Mouse (Mus musculus) urinary bladder, postnatal 25 days (tissue): ENCODE measurements around the gene Pin1.

Experiments
- DNase-seq: peaks from one replicate; pipeline ENCODE4 v3.0.0; 2022; ENCODE audit warnings: low spot score

Gene Pin1

DNA sequence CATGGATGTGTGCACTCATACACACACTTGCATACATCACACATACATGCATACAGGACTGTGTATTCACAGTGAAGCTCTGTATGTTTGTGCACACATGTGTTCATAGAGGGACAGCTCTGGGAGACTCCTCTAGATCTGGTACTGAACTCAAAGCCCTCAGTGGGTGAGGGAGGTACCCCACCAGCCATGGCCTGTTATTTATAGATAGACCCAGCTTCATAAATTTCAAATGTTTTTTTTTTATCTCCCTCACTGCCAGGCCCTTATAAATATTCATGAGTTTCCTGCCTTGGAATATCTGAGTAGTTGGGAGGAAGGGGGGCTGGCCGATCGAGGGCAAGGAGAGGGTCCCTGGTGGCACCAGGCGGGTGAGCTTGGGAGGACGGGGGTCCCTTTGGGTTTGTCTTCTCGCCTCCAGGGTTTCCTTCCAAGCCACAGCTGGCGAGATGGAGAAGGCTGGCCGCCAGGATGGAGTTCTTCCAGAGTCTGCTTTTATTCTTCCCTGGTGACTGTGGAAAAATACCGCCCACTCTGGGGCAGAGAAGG lies 52.0 kb downstream of the Pin1 start:
- DNase-seq, result no peak

DNA sequence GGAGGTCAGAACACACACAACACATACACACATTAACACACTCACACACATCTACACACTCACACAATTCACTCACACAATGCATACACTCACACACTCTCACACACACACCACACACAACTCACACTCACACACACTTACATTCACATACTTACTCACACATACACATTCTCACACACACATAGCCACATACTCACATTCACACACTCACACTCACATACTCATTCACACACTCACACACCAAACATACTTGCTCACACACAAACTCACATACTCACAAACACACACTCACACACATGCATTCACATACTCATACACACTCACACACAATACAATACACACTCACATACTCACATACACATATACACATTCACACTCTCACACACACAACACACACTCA lies 53.5 kb downstream of the Pin1 start:
- no peak for DNase-seq

DNA sequence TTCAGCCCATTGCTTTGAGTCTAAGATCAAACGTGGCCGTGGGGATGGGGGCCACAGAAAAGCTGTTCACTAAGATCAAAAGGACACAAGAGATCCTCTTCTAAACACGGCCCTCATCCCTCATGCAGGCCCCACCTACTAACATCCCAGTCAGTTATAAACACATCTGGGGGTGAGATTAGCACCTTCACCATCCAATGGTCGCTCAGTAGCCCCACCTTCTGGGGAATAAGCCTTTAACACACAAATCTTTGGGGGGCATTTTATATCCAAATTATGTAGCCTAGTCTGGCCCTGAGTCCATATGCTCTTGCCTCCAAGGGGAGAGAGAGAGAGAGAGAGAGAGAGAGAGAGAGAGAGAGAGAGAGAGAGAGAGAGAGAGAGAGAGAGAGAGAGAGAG lies 54.1 kb downstream of the Pin1 start:
- DNase-seq, result no peak

DNA sequence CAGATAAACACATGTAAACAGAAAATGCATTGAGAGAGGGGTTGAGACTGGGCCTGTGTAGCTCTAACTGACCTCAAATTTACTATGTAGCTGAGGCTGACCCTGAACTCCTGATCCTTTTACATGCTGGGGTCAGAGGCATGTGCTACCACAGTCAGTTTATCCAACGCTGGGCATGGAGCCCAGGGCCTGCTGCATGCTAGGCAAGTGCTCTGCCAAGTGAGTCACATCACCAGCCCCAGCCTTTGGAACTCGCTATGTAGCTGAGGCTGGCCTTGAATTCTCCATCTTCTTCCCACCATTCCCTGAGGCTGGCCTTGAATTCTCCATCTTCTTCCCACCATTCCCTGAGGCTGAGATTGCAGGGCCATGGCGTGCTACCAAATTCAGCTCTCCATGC lies 58.6 kb downstream of the Pin1 start:
- no peak for DNase-seq

DNA sequence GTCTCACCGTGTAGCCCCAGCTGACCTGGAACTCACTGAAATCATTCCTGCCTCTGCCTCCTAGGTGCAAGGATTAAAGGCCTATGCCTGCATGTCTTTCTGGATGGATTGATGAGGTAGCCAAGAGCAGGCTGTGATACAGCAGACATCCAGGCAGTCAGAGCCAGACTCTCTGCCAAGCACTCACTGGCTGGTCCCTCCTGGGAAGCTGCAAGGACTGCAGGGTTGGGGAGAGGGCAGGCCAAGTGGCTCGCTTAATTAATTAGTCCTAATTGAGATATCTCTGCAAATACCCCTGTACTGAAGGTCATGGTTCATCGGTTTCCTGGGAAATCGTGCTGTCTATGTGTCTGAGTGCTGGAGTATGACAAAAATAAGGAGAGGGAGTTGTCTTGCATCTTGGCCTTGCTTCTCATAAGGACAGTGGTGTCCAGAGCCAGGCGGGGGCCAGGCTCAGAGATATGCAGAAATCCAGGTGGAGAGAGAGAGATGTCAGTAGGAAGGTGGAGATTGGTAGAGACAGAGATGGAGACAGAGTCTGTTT lies 61.1 kb downstream of the Pin1 start:
- no peak for DNase-seq

DNA sequence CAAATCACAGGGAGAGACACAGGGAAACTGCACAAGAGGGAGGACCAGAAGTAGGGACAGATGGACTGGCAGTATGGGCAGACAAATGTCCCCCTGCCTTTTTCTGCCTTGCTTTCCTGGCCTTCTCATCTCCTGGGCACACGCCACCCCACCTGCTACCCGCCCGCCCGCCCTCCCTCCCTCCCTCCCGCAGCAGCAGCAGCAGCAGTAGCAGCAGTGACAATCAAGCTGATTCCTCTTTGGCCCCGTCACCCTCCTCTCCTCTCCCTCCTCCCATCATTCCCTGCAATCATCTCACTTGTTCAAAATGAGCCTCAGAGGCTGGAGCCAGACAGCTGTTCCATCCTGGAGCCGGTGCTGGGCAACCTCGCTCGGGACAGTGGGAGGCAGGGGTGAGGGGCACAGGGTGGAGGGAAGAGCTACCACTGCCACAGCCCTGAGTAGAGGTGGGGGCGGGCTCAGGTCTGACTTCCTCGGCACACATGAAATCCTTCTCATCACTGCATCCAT lies 61.6 kb downstream of the Pin1 start:
- no peak for DNase-seq

DNA sequence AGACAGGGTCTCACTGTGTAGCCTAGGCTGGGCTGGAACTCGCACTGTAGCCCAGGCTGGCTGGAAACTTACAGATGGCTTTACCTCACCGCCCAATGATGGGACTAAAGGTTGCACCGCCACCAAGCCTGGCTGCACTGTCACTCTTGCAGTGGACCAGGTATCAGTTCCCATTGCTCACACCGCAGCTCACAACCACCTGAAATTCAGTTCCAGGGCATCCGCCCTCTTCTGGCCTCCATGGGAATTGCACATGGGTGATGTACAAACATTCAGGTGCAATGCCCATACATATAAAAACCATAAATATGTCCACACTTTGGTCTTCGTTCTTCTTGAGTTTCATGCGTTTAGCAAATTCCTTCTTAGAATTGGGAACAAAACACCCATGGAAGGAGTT lies 63.4 kb downstream of the Pin1 start:
- DNase-seq, result no peak
